Mouse (Mus musculus) liver, embryonic 13.5 days (tissue): ENCODE measurements at regions not wholly inside any gene's neighbourhood (a gene's known extent, or its start where the extent isn't known, plus 50 kb on each side); places are given as distances from the start of the nearest gene placed in this dataset.

Experiments
- ATAC-seq: fragments of 200-750 bp; cut with Nextera tagmentation; 2 replicates; pipeline ENCODE4 v1.8.0; 2017; ENCODE audit warnings: low read depth, mild to moderate bottlenecking, moderate number of reproducible peaks, moderate library complexity
- DNase-seq: peaks from one replicate; pipeline ENCODE4 v3.0.0; 2022
- H3K27ac ChIP-seq: fragments of 300-500 bp; sonication (generic); 2 replicates; pipeline ENCODE4 v1.5.1; 2015; ENCODE audit warnings: moderate library complexity, mild to moderate bottlenecking, inconsistent platforms
- H3K27me3 ChIP-seq: fragments of 300-500 bp; sonication (generic); 2 replicates; pipeline ENCODE4 v1.6.1; 2015; ENCODE audit warnings: mild to moderate bottlenecking, inconsistent platforms
- H3K36me3 ChIP-seq: fragments of 300-500 bp; sonication (generic); 2 replicates; pipeline ENCODE4 v1.6.1; 2015; ENCODE audit warnings: mild to moderate bottlenecking, inconsistent platforms
- H3K4me1 ChIP-seq: fragments of 300-500 bp; sonication (generic); replicated peaks from 2 replicates; pipeline ENCODE4 v1.6.1; 2015; ENCODE audit warnings: inconsistent platforms
- H3K4me2 ChIP-seq: fragments of 300-500 bp; sonication (generic); 2 replicates; pipeline ENCODE4 v1.6.1; 2015; ENCODE audit warnings: inconsistent platforms, mild to moderate bottlenecking, moderate library complexity
- H3K4me3 ChIP-seq: fragments of 300-500 bp; sonication (generic); replicated peaks from 2 replicates; pipeline ENCODE4 v1.5.1; 2015; ENCODE audit warnings: mild to moderate bottlenecking, inconsistent platforms
- H3K9ac ChIP-seq: fragments of 300-500 bp; sonication (generic); 2 replicates; pipeline ENCODE4 v1.6.1; 2015; ENCODE audit warnings: mild to moderate bottlenecking, inconsistent platforms
- H3K9me3 ChIP-seq: fragments of 300-500 bp; sonication (generic); replicated peaks from 2 replicates; pipeline ENCODE4 v1.6.1; 2016; ENCODE audit warnings: inconsistent platforms
- WGBS: fragments of 180-500 bp; shearing (Covaris S2); methylation state at CpG from one replicate; pipeline ENCODE4 v1.1.7; 2015; ENCODE audit not compliant: insufficient replicate concordance; 5-methylcytosine and 5-hydroxymethylcytosine counted together

DNA sequence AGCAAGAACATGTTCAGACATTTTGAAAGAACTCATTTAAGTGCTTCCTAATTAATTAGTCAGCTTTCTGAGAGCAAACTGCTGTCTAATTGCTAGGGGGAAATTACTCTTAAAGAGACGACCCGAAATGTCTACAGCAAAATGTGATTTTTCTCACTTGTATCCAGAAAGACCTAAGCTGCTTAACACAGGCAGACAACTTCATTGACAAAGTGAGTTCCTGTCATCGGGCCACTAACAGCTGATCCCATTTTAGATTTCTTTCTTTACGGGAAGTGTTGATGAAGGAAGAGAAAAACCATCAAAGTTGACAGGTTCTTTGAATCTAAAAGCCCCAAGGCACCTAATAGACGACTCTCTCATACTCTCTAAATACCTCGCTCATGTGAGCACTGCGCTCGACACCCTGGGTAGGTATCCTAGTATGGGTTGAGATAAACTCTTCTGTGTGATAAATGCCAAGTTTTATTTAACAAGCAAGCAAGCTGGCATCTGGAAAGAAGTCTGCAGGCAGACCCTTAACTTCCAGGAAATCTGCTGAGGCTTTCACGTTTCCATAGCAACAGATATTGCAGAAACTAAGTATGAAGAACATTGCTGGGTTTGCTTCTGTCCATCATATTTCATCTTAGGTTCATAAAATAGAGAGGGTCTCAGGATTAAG, 112.5 kb upstream of the Plxnc1 start:
- Histone ChIP-seq H3K9me3 (no peaks in the 10 kb centered on the region), H3K4me1 (no peaks in the 10 kb centered on the region), H3K27ac (no peak overlapping the region), H3K27me3 (no peaks in the 10 kb centered on the region), H3K9ac (no peak overlapping the region), H3K4me3 (no peak overlapping the region), H3K4me2 (no peak overlapping the region), H3K36me3 (no peaks in the 10 kb centered on the region)
- no peak for ATAC-seq
- no peak for DNase-seq
- WGBS, result 62% methylated on average over 9 of the region's 9 CpGs

- 68% methylated on average over 4 of the region's 4 CpGs for WGBS
- H3K4me3 ChIP-seq, result no peak overlapping the region
- H3K9me3 ChIP-seq, result no peaks in the 10 kb centered on the region
- no peak for ATAC-seq
- no peak overlapping the region for H3K27ac ChIP-seq
- no peak overlapping the region for H3K9ac ChIP-seq
- H3K4me1 ChIP-seq, result no peaks in the 10 kb centered on the region
- no peaks in the 10 kb centered on the region for H3K36me3 ChIP-seq
- no peaks in the 10 kb centered on the region for H3K27me3 ChIP-seq
- no peak overlapping the region for H3K4me2 ChIP-seq
- no peak for DNase-seq
Observed at GRCm38 (mm10) chr10:95056541-95056940, 111.9 kb upstream of the Plxnc1 start.

GRCm38 (mm10) chr10:95054869-95055268, 110.2 kb upstream of the Plxnc1 start:
- H3K4me3 ChIP-seq, result no peak overlapping the region
- H3K36me3 ChIP-seq, result no peaks in the 10 kb centered on the region
- no peak overlapping the region for H3K27ac ChIP-seq
- H3K27me3 ChIP-seq, result no peaks in the 10 kb centered on the region
- DNase-seq, result no peak
- no peak overlapping the region for H3K4me2 ChIP-seq
- 61% methylated on average over 3 of the region's 3 CpGs for WGBS
- H3K4me1 ChIP-seq, result no peaks in the 10 kb centered on the region
- H3K9ac ChIP-seq, result no peak overlapping the region
- H3K9me3 ChIP-seq, result no peaks in the 10 kb centered on the region
- no peak for ATAC-seq

DNA sequence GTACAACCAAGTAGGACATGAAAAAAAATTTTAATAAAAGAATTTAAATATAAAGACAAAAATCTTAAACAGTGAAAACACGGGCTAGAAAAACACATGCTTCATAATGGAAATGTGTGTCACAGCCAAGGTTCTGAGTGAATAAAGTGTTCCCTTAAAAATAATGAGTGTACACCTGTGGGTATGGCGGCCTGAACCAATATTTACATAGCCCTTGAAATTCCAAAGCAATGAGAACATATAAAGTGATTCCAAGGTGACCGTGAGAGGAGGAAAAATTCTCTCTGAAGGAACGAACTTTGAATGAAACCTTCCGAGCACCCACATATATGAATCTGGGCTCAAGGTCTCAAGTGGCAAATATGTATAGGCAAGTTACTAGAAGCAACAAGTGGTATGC, 104.2 kb upstream of the Plxnc1 start:
- Histone ChIP-seq H3K4me3 (no peak overlapping the region), H3K36me3 (no peaks in the 10 kb centered on the region), H3K4me2 (no peak overlapping the region), H3K27ac (no peak overlapping the region), H3K4me1 (no peaks in the 10 kb centered on the region), H3K27me3 (no peaks in the 10 kb centered on the region), H3K9me3 (no peaks in the 10 kb centered on the region), H3K9ac (no peak overlapping the region)
- WGBS, result 64% methylated on average over 5 of the region's 5 CpGs
- DNase-seq (no peak), ATAC-seq (no peak)

DNA sequence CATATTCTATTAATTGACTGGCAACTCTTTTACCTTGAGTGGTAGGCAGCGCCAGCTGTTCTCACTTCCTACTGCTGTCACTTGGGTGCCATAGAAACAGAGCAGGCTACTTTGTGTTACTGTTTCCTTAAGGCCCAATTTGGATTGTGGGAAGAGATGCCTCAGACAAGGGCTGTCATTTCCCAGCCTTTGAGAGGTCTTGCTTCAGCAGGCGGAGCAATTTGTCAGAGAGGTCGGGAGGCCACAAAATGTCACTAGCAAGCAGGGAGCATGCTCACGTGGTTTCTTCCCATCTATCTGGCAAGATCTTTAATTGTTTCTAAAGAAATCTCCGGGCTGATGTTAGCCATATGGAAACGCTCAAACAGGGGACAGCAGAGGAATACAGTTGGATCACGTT, 99.3 kb upstream of the Plxnc1 start:
- Histone ChIP-seq H3K4me2 (no peak overlapping the region), H3K9ac (no peak overlapping the region), H3K4me3 (no peak overlapping the region), H3K4me1 (no peaks in the 10 kb centered on the region), H3K9me3 (no peaks in the 10 kb centered on the region), H3K27ac (no peak overlapping the region), H3K36me3 (no peaks in the 10 kb centered on the region), H3K27me3 (no peaks in the 10 kb centered on the region)
- ATAC-seq (no peak), DNase-seq (no peak)
- 41% methylated on average over 7 of the region's 7 CpGs for WGBS

DNA sequence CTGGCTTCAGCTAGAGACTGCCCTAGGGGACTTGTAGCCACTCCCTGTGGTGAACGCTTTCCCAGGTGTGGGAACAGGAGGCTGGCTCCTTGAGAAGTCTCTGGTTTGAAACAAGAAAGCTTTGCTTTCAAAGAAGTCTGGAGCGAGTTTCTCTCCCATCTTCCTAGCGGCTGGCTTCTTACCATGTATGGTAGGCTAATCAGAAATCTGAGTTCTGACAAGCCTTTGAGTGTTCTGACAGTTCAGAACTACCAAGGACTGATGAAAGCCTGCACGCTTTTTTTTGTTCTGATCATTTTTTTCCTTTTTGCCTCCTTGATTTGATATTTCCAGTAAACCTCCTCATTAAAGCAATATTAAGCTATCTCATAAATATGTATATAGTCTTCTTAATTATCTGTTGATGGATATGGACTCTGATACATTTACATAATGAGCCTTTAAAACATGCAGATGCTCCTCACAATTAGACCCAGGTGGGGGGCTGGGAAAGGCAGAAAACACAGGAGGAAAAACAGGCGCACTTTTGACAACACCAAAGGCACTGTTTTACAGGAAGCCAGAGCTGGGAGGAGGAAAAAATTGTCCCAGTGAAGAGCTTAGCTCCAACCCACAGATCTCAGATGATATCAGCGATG, 95.7 kb upstream of the Plxnc1 start:
- H3K27ac ChIP-seq, result no peak overlapping the region
- no peaks in the 10 kb centered on the region for H3K4me1 ChIP-seq
- DNase-seq (no peak), ATAC-seq (no peak)
- H3K4me3 ChIP-seq, result no peak overlapping the region
- no peak overlapping the region for H3K9ac ChIP-seq
- 54% methylated on average over 6 of the region's 6 CpGs for WGBS
- H3K36me3 ChIP-seq, result no peaks in the 10 kb centered on the region
- H3K27me3 ChIP-seq, result no peaks in the 10 kb centered on the region
- H3K4me2 ChIP-seq, result no peak overlapping the region
- H3K9me3 ChIP-seq, result no peaks in the 10 kb centered on the region

- no peaks in the 10 kb centered on the region for H3K9me3 ChIP-seq
- H3K36me3 ChIP-seq, result no peaks in the 10 kb centered on the region
- no peaks in the 10 kb centered on the region for H3K4me1 ChIP-seq
- H3K4me3 ChIP-seq, result no peak overlapping the region
- no peak overlapping the region for H3K9ac ChIP-seq
- no peak for ATAC-seq
- no peak overlapping the region for H3K4me2 ChIP-seq
- no peak overlapping the region for H3K27ac ChIP-seq
- DNase-seq, result no peak
- whole genome bisulfite sequencing, result 51% methylated on average over 4 of the region's 4 CpGs
- no peaks in the 10 kb centered on the region for H3K27me3 ChIP-seq
Observed at GRCm38 (mm10) chr10:95036043-95036697, 91.5 kb upstream of the Plxnc1 start.

DNA sequence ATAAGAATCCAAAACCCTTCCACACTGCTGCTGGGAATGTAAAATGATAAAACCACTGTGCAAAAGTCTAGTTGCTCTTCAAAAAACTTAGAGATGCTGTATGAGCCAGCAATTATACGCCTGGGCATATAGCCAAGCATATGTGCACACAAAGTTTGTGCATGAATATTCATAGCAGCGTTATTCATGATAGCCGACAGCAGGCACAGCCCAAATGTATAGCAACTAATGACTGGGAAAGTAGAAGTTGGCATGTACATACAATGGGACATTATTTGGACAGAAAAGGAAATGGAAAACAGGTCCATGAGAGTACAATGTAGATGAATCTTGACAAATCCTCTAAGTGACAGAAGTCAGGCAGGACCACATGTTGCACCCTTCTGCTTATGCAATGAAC, 90.7 kb upstream of the Plxnc1 start:
- H3K36me3 ChIP-seq, result no peaks in the 10 kb centered on the region
- no peak for ATAC-seq
- no peaks in the 10 kb centered on the region for H3K4me1 ChIP-seq
- H3K27ac ChIP-seq, result no peak overlapping the region
- H3K9me3 ChIP-seq, result no peaks in the 10 kb centered on the region
- no peak overlapping the region for H3K4me2 ChIP-seq
- DNase-seq, result no peak
- no peak overlapping the region for H3K4me3 ChIP-seq
- no peak overlapping the region for H3K9ac ChIP-seq
- 60% methylated on average over 3 of the region's 3 CpGs for WGBS
- H3K27me3 ChIP-seq, result no peaks in the 10 kb centered on the region

DNA sequence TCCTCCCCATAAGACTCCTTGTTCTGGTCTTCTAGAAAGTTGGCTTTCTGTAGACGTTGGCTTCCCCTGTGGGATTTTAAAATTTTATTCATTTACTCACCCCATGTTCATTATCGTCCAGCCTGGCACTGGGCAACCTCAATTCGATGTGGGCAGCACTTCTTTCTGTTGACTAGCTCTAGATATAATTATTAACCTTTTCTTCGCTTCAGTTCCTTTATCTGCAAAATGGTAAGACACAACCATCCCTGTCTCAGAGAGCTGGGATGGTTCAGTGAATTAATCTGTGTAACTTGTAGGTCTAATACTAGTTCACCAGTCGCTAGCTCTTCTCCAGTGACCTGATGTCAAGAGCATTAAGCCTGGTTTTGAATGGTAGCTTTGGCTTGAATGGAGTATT, 89.9 kb upstream of the Plxnc1 start:
- Histone ChIP-seq H3K27me3 (no peaks in the 10 kb centered on the region), H3K9me3 (no peaks in the 10 kb centered on the region), H3K4me3 (no peak overlapping the region), H3K36me3 (no peaks in the 10 kb centered on the region), H3K27ac (no peak overlapping the region), H3K9ac (no peak overlapping the region), H3K4me2 (no peak overlapping the region), H3K4me1 (no peaks in the 10 kb centered on the region)
- no peak for ATAC-seq
- DNase-seq, result no peak
- WGBS, result 57% methylated on average over 5 of the region's 5 CpGs

GRCm38 (mm10) chr10:95032760-95033716, 88.4 kb upstream of the Plxnc1 start:
- Histone ChIP-seq H3K4me3 (no peak overlapping the region), H3K4me1 (no peaks in the 10 kb centered on the region), H3K9me3 (no peaks in the 10 kb centered on the region), H3K36me3 (no peaks in the 10 kb centered on the region), H3K9ac (no peak overlapping the region), H3K4me2 (no peak overlapping the region), H3K27me3 (no peaks in the 10 kb centered on the region), H3K27ac (no peak overlapping the region)
- DNase-seq (no peak), ATAC-seq (no peak)
- 60% methylated on average over 14 of the region's 14 CpGs for WGBS

- ATAC-seq (no peak), DNase-seq (no peak)
- no peaks in the 10 kb centered on the region for H3K36me3 ChIP-seq
- H3K27me3 ChIP-seq, result no peaks in the 10 kb centered on the region
- H3K4me1 ChIP-seq, result no peaks in the 10 kb centered on the region
- 63% methylated on average over 2 of the region's 2 CpGs for WGBS
- no peaks in the 10 kb centered on the region for H3K9me3 ChIP-seq
- no peak overlapping the region for H3K4me3 ChIP-seq
- no peak overlapping the region for H3K4me2 ChIP-seq
- no peak overlapping the region for H3K9ac ChIP-seq
- no peak overlapping the region for H3K27ac ChIP-seq
Observed at GRCm38 (mm10) chr10:95031371-95031770, 86.7 kb upstream of the Plxnc1 start.
